ENCODE assay signal across 9 mouse cellular contexts in the genomic region with DNA sequence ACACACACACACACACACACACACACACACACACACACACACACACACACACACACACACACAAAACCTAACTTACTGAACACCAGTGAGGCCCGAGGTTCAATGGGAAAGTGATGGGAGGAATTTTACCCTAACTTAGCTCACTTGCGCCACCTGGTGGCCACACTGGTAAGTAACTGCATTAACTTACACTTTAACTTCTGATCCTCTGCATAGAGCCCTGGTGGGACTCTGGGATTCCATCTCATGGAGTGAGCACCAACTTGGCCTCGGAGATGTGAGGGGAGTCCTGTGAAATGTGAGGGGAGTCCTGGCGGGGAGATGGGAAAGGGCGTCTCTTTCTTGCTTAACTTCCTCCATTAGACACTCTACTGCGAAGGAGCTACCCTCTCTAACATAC. TPM values are rescaled to one million over a fixed set of nuclear protein-coding genes. Genes with fewer than 3 reads are reported as not detected.
DNase-seq lines count a peak whose midpoint lies in the region; ATAC-seq lines count a peak whose summit lies in the region.
"Had no signal": no experiment of that assay in that cellular context is flagged by ENCODE, and none has a peak within 500 bp of the region (broad histone marks: within the 10 kb centered on the region; RNA-seq: fewer than 3 reads in every experiment).

No protein-coding gene starts in this region.

- H3K27me3 ChIP-seq in heart, embryonic 12.5 days (replicated peaks) = no peaks in the 10 kb centered on the region
- no peaks in the 10 kb centered on the region for H3K27me3 ChIP-seq in limb, embryonic 11.5 days (ENCODE audit: control insufficient read depth, insufficient read depth, low read length)
- no peaks in the 10 kb centered on the region for H3K27me3 ChIP-seq in splenic B cell, adult 2 months (ENCODE audit: control insufficient read depth, insufficient read depth, low read length, poor library complexity, severe bottlenecking)

- no peak overlapping the region for H3K27ac ChIP-seq in heart, embryonic 12.5 days (ENCODE audit: poor library complexity, severe bottlenecking)
- H3K27ac ChIP-seq in limb, embryonic 11.5 days (replicated peaks; ENCODE audit: low read depth, low read length) = no peak overlapping the region

- H3K9me3 ChIP-seq in heart, embryonic 12.5 days (replicated peaks) = no peaks in the 10 kb centered on the region
- H3K9me3 ChIP-seq in limb, embryonic 11.5 days (ENCODE audit: control insufficient read depth, low read length) = no peaks in the 10 kb centered on the region

- H3K36me3 ChIP-seq in heart, embryonic 12.5 days = peaks cover 66% of the 10 kb centered on the region
- H3K36me3 ChIP-seq in limb, embryonic 11.5 days (ENCODE audit: control insufficient read depth, insufficient read depth, low read length) = no peaks in the 10 kb centered on the region
- no peaks in the 10 kb centered on the region for H3K36me3 ChIP-seq in splenic B cell, adult 2 months (ENCODE audit: control insufficient read depth, insufficient read depth, low read length, poor library complexity, severe bottlenecking)

- peak; percentile 67 to 92 for DNase-seq in heart, adult 18-20 months
- DNase-seq in cerebellum, adult 9-10 months = peak; percentile 77
- peak; percentile 76 to 86 for DNase-seq in frontal cortex, postnatal 25 days (ENCODE audit: low spot score in 2 of 2)
- DNase-seq in kidney, adult 9 months = peak; percentile 76
- peak; percentile 94 for DNase-seq in limb, embryonic 11.5 days (ENCODE audit: low spot score)
- DNase-seq in naive thymus-derived CD4-positive, alpha-beta T cell, adult 2 months (ENCODE audit: low read depth) = peak; percentile 90
- DNase-seq in splenic B cell, adult 2 months (ENCODE audit: low read depth, low spot score) = peak; percentile 79

- no peak overlapping the region for H3K9ac ChIP-seq in heart, embryonic 12.5 days
- no peak overlapping the region for H3K9ac ChIP-seq in limb, embryonic 11.5 days (ENCODE audit: low read length)

- 23% methylated on average over 6 of the region's 6 CpGs for WGBS in heart, embryonic 12.5 days
- WGBS in limb, embryonic 11.5 days = 25% methylated on average over 6 of the region's 6 CpGs

- H3K4me1 ChIP-seq in heart, embryonic 12.5 days (replicated peaks) = no peaks in the 10 kb centered on the region
- no peaks in the 10 kb centered on the region for H3K4me1 ChIP-seq in limb, embryonic 11.5 days (ENCODE audit: control insufficient read depth, insufficient read depth, low read length)

- H3K4me3 ChIP-seq in heart, embryonic 12.5 days = no peak overlapping the region
- H3K4me3 ChIP-seq in limb, embryonic 11.5 days (ENCODE audit: low read depth, low read length) = no peak overlapping the region
- H3K4me3 ChIP-seq: myocyte had no signal

- no peak overlapping the region for H3K4me2 ChIP-seq in heart, embryonic 12.5 days
- H3K4me2 ChIP-seq in limb, embryonic 11.5 days (ENCODE audit: low read depth, severe bottlenecking) = no peak overlapping the region

- no peak for ATAC-seq in heart, embryonic 12.5 days (ENCODE audit: insufficient number of reproducible peaks, low FRiP score)
- no peak for ATAC-seq in limb, embryonic 11.5 days (ENCODE audit: insufficient number of reproducible peaks, low FRiP score, low TSS enrichment, low read depth)

RNA-seq across cellular contexts. Expression of gene Prf1, which starts 38.5 kb away (rescaled TPM):
- total RNA-seq in heart, adult 18-20 months (2021) = under 1 TPM; 0.40 to 0.59 TPM
- 0.10 TPM in 1 of 2 replicates, not detected in the other for polyA plus RNA-seq in heart, embryonic 12.5 days (2016; fragmentation: Nextera tagmentation; extraction: Ambion mirVana)
- polyA plus RNA-seq in limb, embryonic 11.5 days (2014; fragmentation: Nextera tagmentation; extraction: Ambion mirVana) = 0.10 TPM in 1 of 2 replicates, not detected in the other

RNA-seq across cellular contexts. Expression of gene Pald1, which starts 47.2 kb away (rescaled TPM):
- total RNA-seq in heart, adult 18-20 months (2021) = 10 to 100 TPM; 16.0 to 16.2 TPM
- 33.9 and 37.4 TPM in 2 replicates for polyA plus RNA-seq in heart, embryonic 12.5 days (2016; fragmentation: Nextera tagmentation; extraction: Ambion mirVana)
- polyA plus RNA-seq in limb, embryonic 11.5 days (2014; fragmentation: Nextera tagmentation; extraction: Ambion mirVana) = 16.0 and 17.0 TPM in 2 replicates
